Mouse (Mus musculus): ENCODE data around the gene Trim71.

GRCm38 (mm10) chr9:114498218-114498617 is 66.0 kb downstream of the Trim71 start:
- TF ChIP-seq CTCF (IDR thresholded peaks at IDR 0.05) (peak; percentile 95), EP300 (IDR thresholded peaks at IDR 0.05) (no peak)

Data from lung, postnatal 0 days (tissue).